Mouse (Mus musculus) bone marrow, adult 2 months (tissue): ENCODE data around the gene P2rx1. TPM values are rescaled to one million over a fixed set of nuclear protein-coding genes. Genes with fewer than 3 reads are reported as not detected.

Experiments
- H3K27ac ChIP-seq: fragments of 200-500 bp; 2 replicates; pipeline ENCODE4 v1.5.1; 2012; ENCODE audit warnings: low read depth, mild to moderate bottlenecking, control low read depth, inconsistent platforms, low read length; ENCODE audit not compliant: control insufficient read depth, poor library complexity, insufficient read depth
- H3K4me1 ChIP-seq: fragments of 200-500 bp; 2 replicates; pipeline ENCODE4 v1.6.1; 2011; ENCODE audit warnings: low read length; ENCODE audit not compliant: control insufficient read depth, insufficient read depth
- H3K4me3 ChIP-seq: fragments of 200-500 bp; replicated peaks from 2 replicates; pipeline ENCODE3; 2011; ENCODE audit warnings: mild to moderate bottlenecking, low read depth, low read length, control low read depth; ENCODE audit not compliant: control insufficient read depth
- CTCF ChIP-seq: fragments of 200-500 bp; IDR thresholded peaks from 2 replicates; pipeline ENCODE4 v1.5.1; 2011; ENCODE audit warnings: low read length, control low read depth; ENCODE audit not compliant: control insufficient read depth, insufficient read depth
- POLR2A ChIP-seq: fragments of 200-500 bp; IDR thresholded peaks from 2 replicates; pipeline ENCODE4 v1.6.1; 2011; ENCODE audit warnings: low read depth, mild to moderate bottlenecking, control low read depth, low read length, borderline replicate concordance; ENCODE audit not compliant: control insufficient read depth
- WGBS: fragments of 180-500 bp; shearing (Covaris S2); methylation state at CpG from one replicate; pipeline ENCODE4 v1.1.7; 2018; 5-methylcytosine and 5-hydroxymethylcytosine counted together
- polyA plus RNA-seq: library from polyadenylated mRNA; stranded (reverse); fragments of >200 nt; gene quantifications from 2 replicates; pipeline ENCODE4 v1.2.4, GENCODE M21; 2011; ENCODE audit warnings: low replicate concordance; ENCODE audit not compliant: missing spikeins, insufficient read depth, insufficient read length

Gene P2rx1
- polyA plus RNA-seq, 1 experiment = 31.7 TPM

DNA sequence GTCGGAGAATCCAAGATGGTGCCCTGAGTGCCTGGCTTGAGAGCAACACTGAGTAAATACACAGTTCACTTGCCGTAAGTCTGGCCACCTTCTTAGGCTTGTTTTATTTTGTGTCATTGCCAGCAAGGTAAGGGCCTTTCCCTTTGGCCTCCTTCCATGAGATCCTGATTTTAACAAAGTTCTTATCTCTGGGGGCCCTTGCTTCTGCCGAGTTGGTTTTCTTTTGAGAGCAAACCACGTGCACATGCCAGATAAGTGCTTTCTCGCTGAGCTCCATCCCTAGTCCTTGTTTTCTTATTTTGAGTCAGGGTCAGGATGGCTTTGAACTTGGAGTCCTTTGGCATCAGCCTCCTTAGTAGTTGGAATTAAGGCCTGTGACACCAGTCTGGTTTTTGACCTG is 58.8 kb downstream of the P2rx1 start:
- WGBS = 64% methylated on average over 5 of the region's 5 CpGs
- Histone ChIP-seq H3K4me1 (no peaks in the 10 kb centered on the region), H3K4me3 (no peak overlapping the region), H3K27ac (no peak overlapping the region)
- TF ChIP-seq CTCF = no peak
- TF ChIP-seq POLR2A = no peak

DNA sequence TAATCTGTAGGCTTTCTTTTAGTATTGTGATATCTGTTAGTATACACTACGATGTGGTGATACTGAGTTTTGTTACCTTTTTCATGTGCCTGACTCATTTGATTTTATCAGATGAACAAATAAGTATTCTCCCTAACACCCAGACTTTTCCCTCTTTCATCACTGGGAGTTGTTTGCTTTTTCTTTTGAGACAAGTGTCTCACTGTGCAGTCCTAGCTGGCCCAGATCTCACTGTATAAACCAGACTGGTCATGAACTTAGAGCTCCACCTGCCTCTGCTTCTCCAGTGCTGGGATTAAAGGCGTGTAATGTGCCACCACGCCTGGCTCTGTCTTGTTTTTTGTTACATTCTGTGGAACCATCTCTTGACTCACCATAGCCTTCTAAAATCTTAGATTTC is 60.7 kb downstream of the P2rx1 start:
- 84% methylated on average over 3 of the region's 3 CpGs for WGBS
- H3K4me3 ChIP-seq = no peak overlapping the region

DNA sequence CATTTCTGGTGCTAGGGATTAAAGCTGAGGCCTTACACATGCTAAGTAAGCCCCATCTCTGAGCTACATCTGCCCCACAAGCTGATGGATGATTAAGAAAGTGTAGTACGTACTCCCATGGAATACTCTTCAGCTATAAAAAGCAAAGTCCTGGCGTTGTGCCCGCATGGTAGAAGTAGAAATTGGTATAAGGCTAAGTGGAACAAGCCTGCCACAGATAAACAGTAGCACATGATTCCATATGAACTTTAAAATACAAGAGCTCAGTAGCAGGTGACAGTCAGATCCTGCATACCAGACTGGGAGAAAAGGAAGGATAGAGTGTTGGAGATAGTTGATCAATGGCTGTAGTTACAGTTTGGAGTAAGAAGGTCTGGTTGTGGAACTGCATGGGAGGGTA is 62.5 kb downstream of the P2rx1 start:
- no peak for TF ChIP-seq CTCF
- no peak for TF ChIP-seq POLR2A
- WGBS = 87% methylated on average over 3 of the region's 3 CpGs

More for the DNA sequence above, 60.7 kb downstream of the P2rx1 start:
- TF ChIP-seq POLR2A (no peak), CTCF (no peak)
- Histone ChIP-seq H3K4me1 (no peaks in the 10 kb centered on the region), H3K27ac (no peak overlapping the region)

More for the DNA sequence above, 62.5 kb downstream of the P2rx1 start:
- Histone ChIP-seq H3K4me1 (no peaks in the 10 kb centered on the region), H3K27ac (no peak overlapping the region), H3K4me3 (no peak overlapping the region)

Other genes with a start within 250 kb of the P2rx1 start
- gene Cyb5d2, start 203.0 kb upstream of the P2rx1 start, polyA plus RNA-seq = 1.8 and 4.4 TPM in 2 replicates
- 10.9 and 17.9 TPM in 2 replicates for gene Zzef1, start 202.9 kb upstream of the P2rx1 start, polyA plus RNA-seq
- 153 and 281 TPM in 2 replicates for gene Atp2a3, start 37.9 kb upstream of the P2rx1 start, polyA plus RNA-seq
- gene Camkk1, start 19.9 kb downstream of the P2rx1 start, polyA plus RNA-seq = 3.3 and 8.7 TPM in 2 replicates
- gene Ncbp3, start 48.7 kb downstream of the P2rx1 start, polyA plus RNA-seq = 6.8 and 8.0 TPM in 2 replicates
- 1.2 TPM in 1 of 2 replicates, not detected in the other for gene Itgae, start 91.5 kb downstream of the P2rx1 start, polyA plus RNA-seq
- 8.7 and 15.2 TPM in 2 replicates for gene Haspin, start 139.2 kb downstream of the P2rx1 start, polyA plus RNA-seq
- gene P2rx5, start 161.3 kb downstream of the P2rx1 start, polyA plus RNA-seq = 0.85 TPM in 1 of 2 replicates, not detected in the other
- 34.9 and 46.1 TPM in 2 replicates for gene Emc6, start 177.9 kb downstream of the P2rx1 start, polyA plus RNA-seq
- 5.4 and 9.9 TPM in 2 replicates for gene Tax1bp3, start 178.0 kb downstream of the P2rx1 start, polyA plus RNA-seq
- 9.3 and 10.2 TPM in 2 replicates for gene Ctns, start 199.9 kb downstream of the P2rx1 start, polyA plus RNA-seq
- 0.81 and 1.4 TPM in 2 replicates for gene Shpk, start 200.4 kb downstream of the P2rx1 start, polyA plus RNA-seq
- gene Trpv1, start 235.2 kb downstream of the P2rx1 start, polyA plus RNA-seq = not detected in 2 replicates